Mouse (Mus musculus): ENCODE data around the gene Prkar2b. TPM values are rescaled to one million over a fixed set of nuclear protein-coding genes. Genes with fewer than 3 reads are reported as not detected.

Gene Prkar2b
- polyA plus RNA-seq, 1 experiment, result 8.9 TPM

GRCm38 (mm10) chr12:32050165-32050564 lies 10.9 kb downstream of the Prkar2b start:
- Histone ChIP-seq H3K4me1 (ENCODE audit: control insufficient read depth, insufficient read depth, low read length) (no peaks in the 10 kb centered on the region), H3K36me3 (ENCODE audit: control insufficient read depth, insufficient read depth, low read length, poor library complexity, severe bottlenecking) (no peaks in the 10 kb centered on the region), H3K9ac (ENCODE audit: low read depth, poor library complexity, severe bottlenecking) (no peak overlapping the region), H3K4me3 (ENCODE audit: low read depth, low read length) (no peak overlapping the region), H3K27ac (ENCODE audit: insufficient read depth, low read length) (no peak overlapping the region), H3K27me3 (ENCODE audit: control insufficient read depth, insufficient read depth, low read length, poor library complexity, severe bottlenecking) (no peaks in the 10 kb centered on the region), H3K9me3 (replicated peaks; ENCODE audit: control insufficient read depth, insufficient read depth, low read length, poor library complexity, severe bottlenecking) (no peaks in the 10 kb centered on the region)
- TF ChIP-seq POLR2A (IDR thresholded peaks at IDR 0.05; ENCODE audit: insufficient read depth, low read length), result no peak
- no peak for TF ChIP-seq EP300 (IDR thresholded peaks at IDR 0.05; ENCODE audit: insufficient read depth, low read depth, low read length)
- no peak for TF ChIP-seq CTCF (IDR thresholded peaks at IDR 0.05; ENCODE audit: low read depth, low read length)

GRCm38 (mm10) chr12:32045566-32046330 lies 15.3 kb downstream of the Prkar2b start:
- Histone ChIP-seq H3K4me3 (ENCODE audit: low read depth, low read length) (no peak overlapping the region), H3K9me3 (replicated peaks; ENCODE audit: control insufficient read depth, insufficient read depth, low read length, poor library complexity, severe bottlenecking) (no peaks in the 10 kb centered on the region), H3K4me1 (ENCODE audit: control insufficient read depth, insufficient read depth, low read length) (no peaks in the 10 kb centered on the region), H3K9ac (ENCODE audit: low read depth, poor library complexity, severe bottlenecking) (no peak overlapping the region), H3K27ac (ENCODE audit: insufficient read depth, low read length) (no peak overlapping the region), H3K36me3 (ENCODE audit: control insufficient read depth, insufficient read depth, low read length, poor library complexity, severe bottlenecking) (no peaks in the 10 kb centered on the region), H3K27me3 (ENCODE audit: control insufficient read depth, insufficient read depth, low read length, poor library complexity, severe bottlenecking) (no peaks in the 10 kb centered on the region)
- TF ChIP-seq CTCF (IDR thresholded peaks at IDR 0.05; ENCODE audit: low read depth, low read length), result no peak
- TF ChIP-seq POLR2A (IDR thresholded peaks at IDR 0.05; ENCODE audit: insufficient read depth, low read length), result no peak
- no peak for TF ChIP-seq EP300 (IDR thresholded peaks at IDR 0.05; ENCODE audit: insufficient read depth, low read depth, low read length)

GRCm38 (mm10) chr12:32044487-32045134 lies 16.5 kb downstream of the Prkar2b start:
- H3K36me3 ChIP-seq (ENCODE audit: control insufficient read depth, insufficient read depth, low read length, poor library complexity, severe bottlenecking), result no peaks in the 10 kb centered on the region
- no peak overlapping the region for H3K27ac ChIP-seq (ENCODE audit: insufficient read depth, low read length)
- H3K9ac ChIP-seq (ENCODE audit: low read depth, poor library complexity, severe bottlenecking), result no peak overlapping the region
- no peaks in the 10 kb centered on the region for H3K4me1 ChIP-seq (ENCODE audit: control insufficient read depth, insufficient read depth, low read length)
- H3K27me3 ChIP-seq (ENCODE audit: control insufficient read depth, insufficient read depth, low read length, poor library complexity, severe bottlenecking), result no peaks in the 10 kb centered on the region
- H3K9me3 ChIP-seq (replicated peaks; ENCODE audit: control insufficient read depth, insufficient read depth, low read length, poor library complexity, severe bottlenecking), result no peaks in the 10 kb centered on the region
- no peak overlapping the region for H3K4me3 ChIP-seq (ENCODE audit: low read depth, low read length)
- no peak for TF ChIP-seq EP300 (IDR thresholded peaks at IDR 0.05; ENCODE audit: insufficient read depth, low read depth, low read length)
- TF ChIP-seq CTCF (IDR thresholded peaks at IDR 0.05; ENCODE audit: low read depth, low read length), result no peak
- no peak for TF ChIP-seq POLR2A (IDR thresholded peaks at IDR 0.05; ENCODE audit: insufficient read depth, low read length)

- no peak overlapping the region for H3K4me3 ChIP-seq (ENCODE audit: low read depth, low read length)
- no peaks in the 10 kb centered on the region for H3K9me3 ChIP-seq (replicated peaks; ENCODE audit: control insufficient read depth, insufficient read depth, low read length, poor library complexity, severe bottlenecking)
- no peak overlapping the region for H3K27ac ChIP-seq (ENCODE audit: insufficient read depth, low read length)
- no peak overlapping the region for H3K9ac ChIP-seq (ENCODE audit: low read depth, poor library complexity, severe bottlenecking)
- no peaks in the 10 kb centered on the region for H3K4me1 ChIP-seq (ENCODE audit: control insufficient read depth, insufficient read depth, low read length)
- no peak for TF ChIP-seq POLR2A (IDR thresholded peaks at IDR 0.05; ENCODE audit: insufficient read depth, low read length)
- TF ChIP-seq EP300 (IDR thresholded peaks at IDR 0.05; ENCODE audit: insufficient read depth, low read depth, low read length), result no peak
- no peak for TF ChIP-seq CTCF (IDR thresholded peaks at IDR 0.05; ENCODE audit: low read depth, low read length)
- H3K36me3 ChIP-seq (ENCODE audit: control insufficient read depth, insufficient read depth, low read length, poor library complexity, severe bottlenecking), result no peaks in the 10 kb centered on the region
- H3K27me3 ChIP-seq (ENCODE audit: control insufficient read depth, insufficient read depth, low read length, poor library complexity, severe bottlenecking), result no peaks in the 10 kb centered on the region
These were observed 27.6 kb downstream of the Prkar2b start for GRCm38 (mm10) chr12:32033536-32033935.

GRCm38 (mm10) chr12:32032917-32033316 lies 28.2 kb downstream of the Prkar2b start:
- peaks cover under 1% of the 10 kb centered on the region; the same call in 1 of the 2 replicates for H3K9me3 ChIP-seq (replicated peaks; ENCODE audit: control insufficient read depth, insufficient read depth, low read length, poor library complexity, severe bottlenecking)
- no peak overlapping the region for H3K4me3 ChIP-seq (ENCODE audit: low read depth, low read length)
- H3K9ac ChIP-seq (ENCODE audit: low read depth, poor library complexity, severe bottlenecking), result no peak overlapping the region
- no peak for TF ChIP-seq POLR2A (IDR thresholded peaks at IDR 0.05; ENCODE audit: insufficient read depth, low read length)
- TF ChIP-seq CTCF (IDR thresholded peaks at IDR 0.05; ENCODE audit: low read depth, low read length), result no peak
- TF ChIP-seq EP300 (IDR thresholded peaks at IDR 0.05; ENCODE audit: insufficient read depth, low read depth, low read length), result no peak
- H3K36me3 ChIP-seq (ENCODE audit: control insufficient read depth, insufficient read depth, low read length, poor library complexity, severe bottlenecking), result no peaks in the 10 kb centered on the region
- H3K4me1 ChIP-seq (ENCODE audit: control insufficient read depth, insufficient read depth, low read length), result no peaks in the 10 kb centered on the region
- H3K27me3 ChIP-seq (ENCODE audit: control insufficient read depth, insufficient read depth, low read length, poor library complexity, severe bottlenecking), result no peaks in the 10 kb centered on the region
- H3K27ac ChIP-seq (ENCODE audit: insufficient read depth, low read length), result no peak overlapping the region

GRCm38 (mm10) chr12:32018376-32018750 lies 42.7 kb downstream of the Prkar2b start:
- Histone ChIP-seq H3K9ac (ENCODE audit: low read depth, poor library complexity, severe bottlenecking) (no peak overlapping the region), H3K4me1 (ENCODE audit: control insufficient read depth, insufficient read depth, low read length) (no peaks in the 10 kb centered on the region), H3K36me3 (ENCODE audit: control insufficient read depth, insufficient read depth, low read length, poor library complexity, severe bottlenecking) (no peaks in the 10 kb centered on the region), H3K4me3 (ENCODE audit: low read depth, low read length) (no peak overlapping the region), H3K27ac (ENCODE audit: insufficient read depth, low read length) (no peak overlapping the region), H3K9me3 (replicated peaks; ENCODE audit: control insufficient read depth, insufficient read depth, low read length, poor library complexity, severe bottlenecking) (no peaks in the 10 kb centered on the region), H3K27me3 (ENCODE audit: control insufficient read depth, insufficient read depth, low read length, poor library complexity, severe bottlenecking) (no peaks in the 10 kb centered on the region)
- no peak for TF ChIP-seq POLR2A (IDR thresholded peaks at IDR 0.05; ENCODE audit: insufficient read depth, low read length)
- no peak for TF ChIP-seq CTCF (IDR thresholded peaks at IDR 0.05; ENCODE audit: low read depth, low read length)

Measured in ES-Bruce4 (cell line).